Mouse (Mus musculus): ENCODE measurements around the gene Oxtr. TPM values are rescaled to one million over a fixed set of nuclear protein-coding genes. Genes with fewer than 3 reads are reported as not detected.

Gene Oxtr
- polyA plus RNA-seq, 1 experiment from 2014 or later, result 2.4 TPM

- H3K9ac ChIP-seq (ENCODE audit: low read depth, low read length), result no peak overlapping the region
- no peaks in the 10 kb centered on the region for H3K9me3 ChIP-seq (ENCODE audit: control insufficient read depth, low read length)
- no peak overlapping the region for H3K4me3 ChIP-seq (ENCODE audit: low read length)
- no peak overlapping the region for H3K27ac ChIP-seq (ENCODE audit: low read depth, low read length)
- H3K4me1 ChIP-seq (ENCODE audit: control insufficient read depth, insufficient read depth, low read depth, low read length), result no peaks in the 10 kb centered on the region; the same call in 1 of the 2 replicates
- no peaks in the 10 kb centered on the region for H3K27me3 ChIP-seq (replicated peaks; ENCODE audit: control insufficient read depth, insufficient read depth, low read length)
- ATAC-seq, result no peak
- no peaks in the 10 kb centered on the region for H3K36me3 ChIP-seq (ENCODE audit: control insufficient read depth, insufficient read depth, low read length)
- no peak overlapping the region for H3K4me2 ChIP-seq (ENCODE audit: low read length)
Observed at GRCm38 (mm10) chr6:112466001-112466400, 23.7 kb downstream of the Oxtr start.

- H3K4me2 ChIP-seq (ENCODE audit: low read length), result no peak overlapping the region
- no peak for ATAC-seq
- no peaks in the 10 kb centered on the region for H3K9me3 ChIP-seq (ENCODE audit: control insufficient read depth, low read length)
- H3K27me3 ChIP-seq (replicated peaks; ENCODE audit: control insufficient read depth, insufficient read depth, low read length), result no peaks in the 10 kb centered on the region
- no peaks in the 10 kb centered on the region; the same call in 1 of the 2 replicates for H3K4me1 ChIP-seq (ENCODE audit: control insufficient read depth, insufficient read depth, low read depth, low read length)
- no peak overlapping the region for H3K4me3 ChIP-seq (ENCODE audit: low read length)
- 76% methylated on average over 3 of the region's 3 CpGs for WGBS
- H3K9ac ChIP-seq (ENCODE audit: low read depth, low read length), result no peak overlapping the region
- H3K27ac ChIP-seq (ENCODE audit: low read depth, low read length), result no peak overlapping the region
- no peaks in the 10 kb centered on the region for H3K36me3 ChIP-seq (ENCODE audit: control insufficient read depth, insufficient read depth, low read length)
Observed at GRCm38 (mm10) chr6:112465441-112465840, 24.3 kb downstream of the Oxtr start.

GRCm38 (mm10) chr6:112463331-112463730 is 26.4 kb downstream of the Oxtr start:
- Histone ChIP-seq H3K4me1 (ENCODE audit: control insufficient read depth, insufficient read depth, low read depth, low read length) (no peaks in the 10 kb centered on the region; the same call in 1 of the 2 replicates), H3K27ac (ENCODE audit: low read depth, low read length) (no peak overlapping the region), H3K9ac (ENCODE audit: low read depth, low read length) (no peak overlapping the region), H3K4me2 (ENCODE audit: low read length) (no peak overlapping the region), H3K9me3 (ENCODE audit: control insufficient read depth, low read length) (no peaks in the 10 kb centered on the region), H3K36me3 (ENCODE audit: control insufficient read depth, insufficient read depth, low read length) (no peaks in the 10 kb centered on the region), H3K4me3 (ENCODE audit: low read length) (no peak overlapping the region), H3K27me3 (replicated peaks; ENCODE audit: control insufficient read depth, insufficient read depth, low read length) (no peaks in the 10 kb centered on the region)
- WGBS, result 82% methylated on average over 6 of the region's 6 CpGs
- ATAC-seq, result no peak

- no peak for ATAC-seq
- H3K4me1 ChIP-seq (ENCODE audit: control insufficient read depth, insufficient read depth, low read depth, low read length), result no peaks in the 10 kb centered on the region; the same call in 1 of the 2 replicates
- H3K27ac ChIP-seq (ENCODE audit: low read depth, low read length), result no peak overlapping the region
- 92% methylated on average over 5 of the region's 5 CpGs for WGBS
- no peaks in the 10 kb centered on the region for H3K9me3 ChIP-seq (ENCODE audit: control insufficient read depth, low read length)
- no peaks in the 10 kb centered on the region for H3K27me3 ChIP-seq (replicated peaks; ENCODE audit: control insufficient read depth, insufficient read depth, low read length)
- no peaks in the 10 kb centered on the region for H3K36me3 ChIP-seq (ENCODE audit: control insufficient read depth, insufficient read depth, low read length)
- no peak overlapping the region for H3K4me2 ChIP-seq (ENCODE audit: low read length)
- no peak overlapping the region for H3K9ac ChIP-seq (ENCODE audit: low read depth, low read length)
- no peak overlapping the region for H3K4me3 ChIP-seq (ENCODE audit: low read length)
Observed at GRCm38 (mm10) chr6:112461459-112461858, 28.3 kb downstream of the Oxtr start.

GRCm38 (mm10) chr6:112459341-112459749 is 30.4 kb downstream of the Oxtr start, which contains the start of gene Cav3:
Gene Cav3, plus strand, starts transcription at chr6:112459505.
- Histone ChIP-seq H3K9me3 (ENCODE audit: control insufficient read depth, low read length) (no peaks in the 10 kb centered on the region), H3K4me2 (ENCODE audit: low read length) (no peak within 1 kb of the TSS), H3K36me3 (ENCODE audit: control insufficient read depth, insufficient read depth, low read length) (no peaks in the 10 kb centered on the region), H3K27me3 (replicated peaks; ENCODE audit: control insufficient read depth, insufficient read depth, low read length) (no peaks in the 10 kb centered on the region), H3K27ac (ENCODE audit: low read depth, low read length) (no peak within 1 kb of the TSS), H3K4me3 (ENCODE audit: low read length) (no peak within 1 kb of the TSS), H3K9ac (ENCODE audit: low read depth, low read length) (no peak within 1 kb of the TSS), H3K4me1 (ENCODE audit: control insufficient read depth, insufficient read depth, low read depth, low read length) (no peaks in the 10 kb centered on the region; the same call in 1 of the 2 replicates)
- WGBS, result 52% methylated on average over 12 of the region's 12 CpGs
- ATAC-seq, result peak; percentile 52; the same call in 1 of the 2 replicates

- no peak for ATAC-seq
- Histone ChIP-seq H3K4me2 (ENCODE audit: low read length) (no peak overlapping the region), H3K4me1 (ENCODE audit: control insufficient read depth, insufficient read depth, low read depth, low read length) (no peaks in the 10 kb centered on the region), H3K36me3 (ENCODE audit: control insufficient read depth, insufficient read depth, low read length) (no peaks in the 10 kb centered on the region), H3K27ac (ENCODE audit: low read depth, low read length) (no peak overlapping the region), H3K9ac (ENCODE audit: low read depth, low read length) (no peak overlapping the region), H3K9me3 (ENCODE audit: control insufficient read depth, low read length) (no peaks in the 10 kb centered on the region), H3K27me3 (replicated peaks; ENCODE audit: control insufficient read depth, insufficient read depth, low read length) (no peaks in the 10 kb centered on the region), H3K4me3 (ENCODE audit: low read length) (no peak overlapping the region)
- 84% methylated on average over 3 of the region's 3 CpGs for WGBS
Observed at GRCm38 (mm10) chr6:112445675-112446074, 44.1 kb downstream of the Oxtr start.

GRCm38 (mm10) chr6:112426018-112426732 is 63.6 kb downstream of the Oxtr start:
- Histone ChIP-seq H3K9me3 (ENCODE audit: control insufficient read depth, low read length) (no peaks in the 10 kb centered on the region), H3K4me3 (ENCODE audit: low read length) (no peak overlapping the region), H3K4me1 (ENCODE audit: control insufficient read depth, insufficient read depth, low read depth, low read length) (no peaks in the 10 kb centered on the region), H3K36me3 (ENCODE audit: control insufficient read depth, insufficient read depth, low read length) (no peaks in the 10 kb centered on the region), H3K27ac (ENCODE audit: low read depth, low read length) (no peak overlapping the region), H3K27me3 (replicated peaks; ENCODE audit: control insufficient read depth, insufficient read depth, low read length) (no peaks in the 10 kb centered on the region), H3K4me2 (ENCODE audit: low read length) (no peak overlapping the region), H3K9ac (ENCODE audit: low read depth, low read length) (no peak overlapping the region)
- WGBS, result 70% methylated on average over 6 of the region's 6 CpGs
- ATAC-seq, result no peak

GRCm38 (mm10) chr6:112423746-112424501 is 65.8 kb downstream of the Oxtr start:
- Histone ChIP-seq H3K9me3 (ENCODE audit: control insufficient read depth, low read length) (no peaks in the 10 kb centered on the region), H3K9ac (ENCODE audit: low read depth, low read length) (no peak overlapping the region), H3K4me2 (ENCODE audit: low read length) (no peak overlapping the region), H3K27me3 (replicated peaks; ENCODE audit: control insufficient read depth, insufficient read depth, low read length) (no peaks in the 10 kb centered on the region), H3K27ac (ENCODE audit: low read depth, low read length) (no peak overlapping the region), H3K4me3 (ENCODE audit: low read length) (no peak overlapping the region), H3K36me3 (ENCODE audit: control insufficient read depth, insufficient read depth, low read length) (no peaks in the 10 kb centered on the region), H3K4me1 (ENCODE audit: control insufficient read depth, insufficient read depth, low read depth, low read length) (no peaks in the 10 kb centered on the region)
- 71% methylated on average over 8 of the region's 8 CpGs for WGBS
- ATAC-seq, result no peak
